Mouse (Mus musculus) lung, postnatal 0 days (tissue): Measurements from ENCODE around the gene Esrrg.

Experiments used
- CTCF ChIP-seq: IDR thresholded peaks from 2 replicates; pipeline ENCODE4 v1.5.1; 2016; ENCODE audit warnings: antibody characterized with exemption, mild to moderate bottlenecking
- EP300 ChIP-seq: IDR thresholded peaks from 2 replicates; pipeline ENCODE4 v1.6.1; 2016; ENCODE audit warnings: antibody characterized with exemption, mild to moderate bottlenecking, control low read depth

DNA sequence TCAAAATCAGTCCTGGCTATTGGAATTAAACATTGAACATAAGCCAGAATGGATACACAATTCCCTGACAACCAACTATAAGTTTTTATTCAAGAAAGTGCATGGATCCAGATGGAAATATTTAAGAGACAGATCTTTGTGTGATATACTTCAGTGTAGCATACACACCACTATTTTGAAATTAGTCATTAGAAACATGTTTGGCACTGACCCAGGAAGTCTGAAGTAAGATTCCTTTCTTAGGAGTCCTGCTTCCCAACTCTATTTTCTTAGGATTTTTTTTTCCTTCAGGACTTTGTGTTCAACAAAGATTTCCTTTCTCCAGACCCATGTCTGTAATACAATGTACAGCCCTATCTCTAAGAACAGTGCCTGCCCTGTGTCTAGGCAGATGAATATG lies 630.0 kb downstream of the Esrrg start:
- TF ChIP-seq EP300 (no peak), CTCF (no peak)
